Mouse (Mus musculus) cerebellum, adult 11 months (tissue): Measurements from ENCODE around the gene Opcml.

Experiments used
- DNase-seq: peaks from one replicate; pipeline ENCODE4 v3.0.0; 2022

Opcml gene

GRCm38 (mm10) chr9:28444972-28445371 lies 654.4 kb downstream of the Opcml start:
- no peak for DNase-seq

- no peak for DNase-seq
These were observed 655.3 kb downstream of the Opcml start for GRCm38 (mm10) chr9:28445863-28446262.

GRCm38 (mm10) chr9:28446278-28447064 lies 655.9 kb downstream of the Opcml start:
- DNase-seq, result no peak

- no peak for DNase-seq
These were observed 661.9 kb downstream of the Opcml start for GRCm38 (mm10) chr9:28452509-28452908.

- no peak for DNase-seq
These were observed 662.5 kb downstream of the Opcml start for GRCm38 (mm10) chr9:28453062-28453461.

DNA sequence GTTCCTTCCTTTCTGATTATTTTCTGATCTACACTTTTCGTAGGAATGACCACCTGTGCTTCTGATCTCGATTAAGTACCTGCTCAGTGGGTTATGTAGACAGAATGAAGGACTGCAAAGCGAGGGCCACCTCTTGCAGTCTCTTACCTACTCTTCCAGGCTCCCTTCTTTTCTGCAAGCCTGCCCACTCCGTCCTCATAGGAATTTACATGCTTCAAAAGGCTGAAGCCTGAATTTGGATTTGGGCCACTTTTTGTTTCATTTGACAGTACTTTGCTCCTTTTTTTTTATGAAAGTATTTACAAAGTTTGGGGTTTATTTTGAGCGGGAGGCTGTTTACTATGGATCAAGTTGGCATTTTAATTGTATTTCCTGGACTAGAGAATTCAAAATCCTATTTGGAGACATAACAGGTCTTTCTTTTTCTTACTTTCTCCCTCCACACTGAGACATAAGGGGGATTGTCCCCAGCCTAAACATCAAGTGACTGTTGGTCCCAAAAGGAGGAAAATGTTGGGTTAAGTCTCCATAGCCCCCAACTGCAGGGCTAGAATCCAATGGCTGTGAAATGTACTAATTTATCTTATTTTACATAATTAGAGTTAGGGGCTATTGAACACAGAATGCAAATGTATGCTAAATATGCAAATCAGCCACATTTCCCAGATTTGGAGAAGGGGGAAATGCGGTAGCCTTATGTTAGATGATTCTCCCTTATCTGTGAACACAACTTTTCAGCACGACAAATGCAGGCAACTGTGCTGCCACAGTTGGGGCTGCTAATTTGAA lies 667.6 kb downstream of the Opcml start:
- DNase-seq, result no peak

- no peak for DNase-seq
These were observed 673.0 kb downstream of the Opcml start for GRCm38 (mm10) chr9:28463622-28464021.

DNA sequence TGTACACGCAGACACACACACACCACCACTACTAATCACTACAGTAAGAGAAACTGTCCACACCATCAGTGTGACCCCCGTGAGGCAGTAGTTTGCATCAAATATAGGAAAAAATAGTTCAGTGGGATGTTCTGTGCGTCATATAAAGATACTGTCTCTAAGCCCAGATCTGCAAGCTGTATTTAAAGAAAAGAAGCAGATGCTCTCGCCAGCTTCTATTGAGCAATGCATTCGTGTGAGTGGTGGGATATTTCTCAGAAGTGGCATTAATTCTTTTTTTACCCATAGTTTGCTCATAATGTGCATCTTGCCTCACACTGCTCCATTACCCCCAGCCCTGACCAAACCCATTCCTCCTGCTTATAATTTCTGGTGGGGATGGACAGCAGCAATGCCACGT lies 678.8 kb downstream of the Opcml start:
- no peak for DNase-seq

DNA sequence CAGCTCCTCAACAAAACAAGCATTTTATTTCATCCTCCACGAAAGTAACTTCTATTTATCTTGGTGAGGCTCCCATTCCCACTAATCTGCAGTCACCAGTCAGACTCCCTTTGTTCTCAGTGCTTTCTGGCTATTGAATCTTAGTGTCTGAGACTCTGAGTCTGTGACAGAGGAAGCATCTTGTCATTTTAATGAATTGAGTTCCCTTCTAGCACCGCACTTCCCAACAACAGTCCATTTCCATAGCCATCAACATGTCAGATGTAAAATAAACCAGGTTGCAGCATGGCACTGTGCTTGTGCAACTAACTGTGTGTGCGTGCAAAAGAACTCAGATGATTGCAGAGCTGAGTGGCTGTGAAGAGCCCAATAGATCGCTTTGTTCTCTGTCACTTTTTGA lies 680.9 kb downstream of the Opcml start:
- DNase-seq, result no peak

GRCm38 (mm10) chr9:28474586-28474985 lies 684.0 kb downstream of the Opcml start:
- no peak for DNase-seq

DNA sequence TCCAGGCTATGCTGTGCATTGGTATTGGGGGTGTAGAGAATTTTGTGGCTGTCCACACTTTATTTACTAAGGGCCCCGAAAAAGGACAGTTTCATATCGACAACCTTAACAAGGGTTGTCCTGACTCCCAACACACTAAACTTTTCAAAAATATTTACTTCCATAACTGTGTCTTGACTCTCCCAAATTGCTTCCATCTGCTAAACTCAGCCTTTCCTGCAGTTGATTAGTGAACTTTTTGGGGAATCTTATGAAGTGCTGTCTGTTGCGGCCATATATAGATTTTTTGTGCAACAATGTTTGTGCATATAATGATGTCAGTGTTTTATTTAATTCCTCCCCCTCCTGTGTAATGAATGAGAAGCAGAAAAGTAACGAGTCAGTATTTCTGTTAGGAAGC lies 690.7 kb downstream of the Opcml start:
- no peak for DNase-seq

DNA sequence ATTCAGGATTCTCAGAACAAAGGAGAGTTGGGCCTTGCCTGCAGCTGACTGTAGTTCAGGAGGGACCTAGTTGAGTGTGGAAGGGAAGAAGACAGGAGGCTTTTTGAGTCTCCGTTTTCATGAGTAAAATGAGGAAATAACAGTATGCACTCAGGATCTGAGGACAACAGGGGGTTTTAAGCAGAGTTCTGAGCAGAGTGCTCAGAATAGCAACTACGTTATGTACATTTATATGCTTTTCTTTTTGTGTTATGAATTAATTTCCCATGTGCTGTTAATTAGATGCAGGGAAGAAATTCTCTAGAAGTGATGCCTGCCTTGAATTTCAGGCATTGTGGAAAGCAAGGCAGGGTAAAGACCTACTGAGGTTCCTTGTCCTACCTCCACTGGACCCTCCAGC lies 697.9 kb downstream of the Opcml start:
- no peak for DNase-seq

- no peak for DNase-seq
These were observed 699.3 kb downstream of the Opcml start for GRCm38 (mm10) chr9:28489828-28490227.

DNA sequence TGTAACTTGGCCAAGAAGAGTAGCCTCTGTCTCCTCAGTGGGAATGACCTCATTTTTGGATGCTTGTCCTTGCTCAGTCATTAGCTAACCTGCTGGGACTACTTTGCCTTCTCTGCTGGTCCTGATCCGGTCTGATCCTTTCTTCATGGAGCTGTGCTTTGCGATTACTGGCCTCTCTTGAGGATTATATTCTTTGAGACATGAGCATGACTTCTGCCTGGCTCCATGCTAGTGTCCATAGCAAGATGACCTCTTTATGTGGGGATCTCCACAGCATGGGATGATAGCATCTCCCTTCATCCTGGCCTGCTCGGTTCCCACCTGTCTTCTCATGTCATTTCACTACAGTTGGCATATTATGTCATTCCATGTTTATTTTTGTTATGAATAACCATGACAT lies 699.8 kb downstream of the Opcml start:
- peak; percentile 50 for DNase-seq

DNA sequence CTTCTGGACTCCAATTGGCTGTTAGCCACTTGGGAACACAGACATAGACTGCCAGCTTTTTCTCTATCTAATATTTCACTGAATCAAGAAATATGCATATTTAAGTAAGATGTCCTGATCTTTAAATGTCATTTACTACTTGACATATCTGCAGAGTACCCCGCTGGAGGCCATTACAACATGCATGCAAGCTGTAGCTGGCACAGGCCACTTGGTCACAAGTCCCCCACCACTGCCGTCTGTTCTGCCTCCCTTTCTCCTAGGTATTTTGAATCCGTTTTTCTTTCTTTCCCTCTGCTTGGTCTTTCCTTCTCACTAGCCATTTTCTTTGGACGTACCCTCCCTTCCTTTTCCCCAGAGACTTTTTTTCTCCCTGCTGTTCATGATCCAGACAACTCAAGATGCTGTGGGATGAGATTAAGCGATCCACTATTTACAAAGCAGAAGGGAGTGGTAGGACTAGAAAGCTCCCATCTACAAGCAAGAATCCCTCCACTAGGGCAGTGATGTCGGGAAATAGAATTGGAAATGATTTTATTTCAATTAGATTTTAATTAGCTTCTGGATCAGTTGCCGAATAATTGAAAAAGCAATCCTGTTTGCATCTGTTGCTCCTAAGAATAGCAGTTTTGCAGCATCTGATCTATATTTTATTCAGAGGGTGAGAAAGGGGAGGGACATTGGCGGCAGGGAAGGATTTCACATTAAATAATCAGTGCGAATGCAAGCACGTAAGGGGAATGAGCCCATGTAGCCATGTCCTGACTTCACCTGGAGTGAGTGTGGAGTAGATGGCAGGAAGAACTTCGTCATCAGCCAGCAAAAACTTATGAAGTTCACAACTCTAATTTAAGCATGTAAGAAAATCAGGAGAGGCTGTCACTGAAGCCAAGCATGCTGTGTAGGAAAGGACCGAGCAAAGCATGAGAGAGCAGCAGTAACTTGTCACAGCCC lies 709.5 kb downstream of the Opcml start:
- no peak for DNase-seq

DNA sequence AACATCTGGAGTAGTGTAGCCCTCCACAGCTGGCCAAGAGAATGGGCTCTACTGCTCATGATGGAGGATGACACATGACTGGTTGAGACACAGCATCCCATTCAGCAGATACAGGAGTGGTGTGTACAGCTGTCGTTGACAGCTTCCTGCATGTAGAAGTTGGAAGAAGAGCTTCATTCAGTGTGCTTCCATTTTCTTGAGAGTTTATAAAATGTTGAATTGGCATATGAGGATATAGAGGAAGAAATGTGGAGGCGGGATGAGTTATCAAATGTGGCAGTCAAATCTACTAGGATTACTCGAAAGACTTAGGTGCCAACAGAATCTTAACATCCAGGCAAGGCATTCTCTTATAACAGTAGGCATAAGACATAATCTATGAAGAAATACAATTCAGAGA lies 723.3 kb downstream of the Opcml start:
- no peak for DNase-seq

DNA sequence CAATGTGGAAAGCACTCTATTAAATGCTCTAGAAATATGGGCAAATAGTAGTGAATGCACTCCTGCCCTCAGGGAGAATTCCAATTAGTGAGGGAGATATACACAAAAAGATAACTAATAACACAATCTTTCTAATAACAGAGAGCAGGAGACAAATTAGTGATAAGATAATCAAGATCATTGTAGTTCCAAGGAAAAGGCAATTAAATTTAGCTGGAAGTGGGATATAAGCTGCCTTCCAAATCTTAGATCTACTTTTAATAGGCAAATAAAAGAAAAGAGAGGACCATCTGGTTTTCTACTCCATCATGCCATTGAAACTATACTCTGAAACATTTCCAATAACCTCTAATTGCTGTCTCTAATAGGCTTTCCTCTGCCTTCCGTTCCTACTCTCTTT lies 742.6 kb downstream of the Opcml start:
- no peak for DNase-seq

GRCm38 (mm10) chr9:28535006-28535405 lies 744.4 kb downstream of the Opcml start:
- DNase-seq, result no peak

DNA sequence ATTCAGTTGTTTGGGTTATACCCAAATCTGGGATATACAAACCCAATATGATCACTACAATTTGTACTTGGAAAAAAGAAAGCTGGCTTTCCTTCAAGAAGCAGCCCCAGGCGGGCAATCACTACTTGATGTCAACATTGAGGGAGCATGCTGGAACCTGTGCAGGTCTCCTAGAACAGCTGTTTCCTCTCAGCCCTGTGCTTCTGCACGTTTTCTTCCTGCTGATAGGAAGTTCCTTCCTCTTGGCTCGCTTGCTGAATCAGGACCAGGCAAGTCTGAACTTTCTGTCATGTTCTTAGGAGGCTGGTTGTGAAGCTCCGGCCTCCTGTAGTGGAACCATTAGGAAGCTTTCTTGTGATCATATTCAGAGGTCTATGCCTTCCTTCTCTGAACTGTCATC lies 746.1 kb downstream of the Opcml start:
- no peak for DNase-seq

DNA sequence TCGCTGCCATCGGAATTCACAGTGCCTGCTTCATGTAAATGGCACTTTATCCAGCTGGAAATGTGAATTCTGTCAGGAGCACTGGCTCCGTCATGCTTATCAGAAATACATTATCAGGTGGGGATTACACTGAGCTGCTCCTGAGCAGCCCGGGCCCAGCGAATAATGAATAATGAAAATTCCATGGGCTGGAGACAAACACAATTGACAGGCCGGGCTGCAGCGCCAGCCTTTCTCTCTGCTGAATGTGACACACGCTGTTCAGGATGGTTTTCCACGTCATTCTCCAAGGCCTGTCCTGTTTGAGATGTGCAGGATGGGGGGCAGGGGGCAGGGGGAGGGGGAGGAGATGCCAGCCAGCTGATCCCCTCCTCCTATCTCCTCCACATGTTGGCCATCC lies 757.6 kb downstream of the Opcml start:
- no peak for DNase-seq

DNA sequence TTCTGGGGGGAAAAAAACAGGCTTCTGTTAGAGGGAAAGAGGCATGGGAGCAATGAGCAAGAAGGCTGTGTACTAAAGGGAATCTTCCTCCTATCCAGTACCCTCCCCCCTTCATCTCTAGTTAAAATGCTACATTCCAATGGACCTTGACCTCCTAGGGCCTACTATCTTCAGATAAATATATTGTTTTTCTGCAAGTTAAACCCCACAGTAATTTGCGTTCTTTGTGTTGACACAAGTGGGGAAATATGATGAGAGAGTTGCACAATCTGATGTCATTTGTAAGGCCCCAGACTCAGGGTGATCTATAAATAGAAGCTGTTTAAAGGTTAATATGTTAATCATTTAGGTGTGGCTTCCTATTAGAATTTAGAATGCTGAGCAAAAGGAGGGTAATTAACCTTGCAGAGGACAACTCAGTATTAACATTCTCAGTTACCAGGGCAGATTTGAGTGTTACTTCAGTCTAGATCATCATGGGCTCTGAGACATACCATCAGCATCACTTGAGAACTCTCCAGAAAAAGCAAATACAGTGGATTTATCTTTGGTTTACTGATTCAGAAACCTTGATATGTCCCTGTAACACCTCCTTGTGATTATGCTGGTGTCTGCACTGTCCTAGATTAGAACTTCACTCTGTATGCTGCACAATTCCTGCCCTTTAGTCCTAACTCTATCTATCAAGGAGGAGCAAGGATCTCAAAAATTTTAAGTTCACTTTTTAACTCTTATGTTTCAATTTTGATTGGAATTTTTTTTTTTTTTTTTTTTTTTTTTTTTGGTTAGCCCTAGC lies 762.0 kb downstream of the Opcml start:
- DNase-seq, result no peak

GRCm38 (mm10) chr9:28558628-28559027 lies 768.1 kb downstream of the Opcml start:
- DNase-seq, result no peak
